Mouse (Mus musculus) heart, embryonic 11.5 days (tissue): ENCODE measurements around the gene Plpp1. TPM values are rescaled to one million over a fixed set of nuclear protein-coding genes. Genes with fewer than 3 reads are reported as not detected.

Experiments
- ATAC-seq: fragments of 200-750 bp; cut with Nextera tagmentation; replicated peaks from 2 replicates; pipeline ENCODE4 v1.8.0; 2017; ENCODE audit warnings: moderate library complexity; ENCODE audit not compliant: insufficient number of reproducible peaks, low FRiP score, low TSS enrichment
- H3K27ac ChIP-seq: fragments of 300-500 bp; sonication (generic); 2 replicates; pipeline ENCODE4 v1.5.1; 2014; ENCODE audit warnings: mild to moderate bottlenecking, low read depth, low read length
- H3K27me3 ChIP-seq: fragments of 300-500 bp; sonication (generic); 2 replicates; pipeline ENCODE4 v1.6.1; 2014; ENCODE audit warnings: mild to moderate bottlenecking, low read length, mixed read lengths; ENCODE audit not compliant: control insufficient read depth, insufficient read depth
- H3K36me3 ChIP-seq: fragments of 300-500 bp; sonication (generic); 2 replicates; pipeline ENCODE4 v1.6.1; 2014; ENCODE audit warnings: mild to moderate bottlenecking, low read length, moderate library complexity, mixed read lengths; ENCODE audit not compliant: control insufficient read depth, insufficient read depth
- H3K4me1 ChIP-seq: fragments of 300-500 bp; sonication (generic); 2 replicates; pipeline ENCODE4 v1.6.1; 2014; ENCODE audit warnings: low read length; ENCODE audit not compliant: control insufficient read depth, insufficient read depth
- H3K4me2 ChIP-seq: fragments of 300-500 bp; sonication (generic); 2 replicates; pipeline ENCODE4 v1.6.1; 2014; ENCODE audit warnings: mild to moderate bottlenecking, moderate library complexity
- H3K4me3 ChIP-seq: fragments of 300-500 bp; sonication (generic); 2 replicates; pipeline ENCODE4 v1.5.1; 2014; ENCODE audit warnings: low read depth, low read length
- H3K9ac ChIP-seq: fragments of 300-500 bp; sonication (generic); 2 replicates; pipeline ENCODE4 v1.6.1; 2014; ENCODE audit warnings: mild to moderate bottlenecking, low read depth, low read length, moderate library complexity
- H3K9me3 ChIP-seq: fragments of 300-500 bp; sonication (generic); replicated peaks from 2 replicates; pipeline ENCODE4 v1.6.1; 2016; ENCODE audit warnings: low read length; ENCODE audit not compliant: control insufficient read depth
- WGBS: fragments of 180-500 bp; shearing (Covaris S2); extraction: QIAGEN DNeasy Blood & Tissue Kit; methylation state at CpG from one replicate; pipeline ENCODE4 v1.1.7; 2014; ENCODE audit not compliant: insufficient replicate concordance; 5-methylcytosine and 5-hydroxymethylcytosine counted together
- polyA plus RNA-seq: library from polyadenylated mRNA; unstranded; fragments of >200 nt; fragmentation: Nextera tagmentation; extraction: Ambion mirVana; gene quantifications from 2 replicates; pipeline ENCODE4 v1.2.1, GENCODE M21; 2014

Gene Plpp1
- polyA plus RNA-seq, 1 experiment from 2014 or later = 41.7 TPM

DNA sequence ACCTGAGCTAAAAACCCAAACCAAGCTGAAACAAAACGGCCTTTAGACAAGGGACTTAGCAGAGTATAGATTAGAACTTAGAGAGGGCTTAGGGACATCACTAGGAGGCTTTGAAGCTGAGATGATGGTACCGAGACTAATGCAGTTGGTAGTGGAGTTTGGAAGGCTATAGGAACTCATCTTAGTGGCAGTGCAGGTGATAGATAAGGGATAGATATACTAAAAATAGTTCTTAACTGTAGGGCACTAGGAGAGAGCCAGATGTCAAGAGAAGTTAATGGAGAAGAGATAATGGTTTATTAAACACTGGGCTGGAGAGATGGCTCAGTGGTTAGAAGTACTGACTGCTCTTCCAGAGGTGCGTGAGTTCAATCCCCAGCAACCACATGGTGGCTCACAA, 15.4 kb downstream of the Plpp1 start:
- Histone ChIP-seq H3K9ac (no peak overlapping the region), H3K4me3 (no peak overlapping the region), H3K27me3 (no peaks in the 10 kb centered on the region), H3K27ac (no peak overlapping the region), H3K4me1 (peaks cover 3% of the 10 kb centered on the region; the same call in 1 of the 2 replicates), H3K9me3 (no peaks in the 10 kb centered on the region), H3K4me2 (no peak overlapping the region), H3K36me3 (no peaks in the 10 kb centered on the region)
- no peak for ATAC-seq
- WGBS = 68% methylated on average over 3 of the region's 3 CpGs

DNA sequence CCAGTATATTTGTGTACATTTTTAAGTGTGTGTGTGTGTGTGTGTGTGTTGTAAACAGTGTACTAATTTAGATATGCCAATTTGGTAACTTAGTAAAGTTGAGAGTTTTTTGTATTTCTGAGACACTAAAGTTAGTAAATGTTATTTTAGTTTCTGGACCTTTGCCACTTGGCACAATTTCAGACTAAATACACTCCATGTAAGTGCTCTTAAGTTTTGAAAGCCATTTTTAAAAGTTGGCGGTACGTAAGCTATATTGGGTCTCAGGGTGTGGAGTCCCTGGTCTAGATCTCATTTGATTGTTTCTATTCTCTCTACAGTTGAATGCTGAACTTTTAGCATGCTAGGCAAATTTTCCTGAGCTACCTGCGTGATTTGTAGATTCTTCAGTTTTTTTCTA, 17.5 kb downstream of the Plpp1 start:
- H3K27me3 ChIP-seq = no peaks in the 10 kb centered on the region
- no peak for ATAC-seq
- H3K27ac ChIP-seq = no peak overlapping the region
- no peak overlapping the region for H3K4me2 ChIP-seq
- H3K9ac ChIP-seq = no peak overlapping the region
- H3K36me3 ChIP-seq = no peaks in the 10 kb centered on the region
- H3K4me1 ChIP-seq = peaks cover 2% of the 10 kb centered on the region; the same call in 1 of the 2 replicates
- no peaks in the 10 kb centered on the region for H3K9me3 ChIP-seq
- no peak overlapping the region for H3K4me3 ChIP-seq
- WGBS = 82% methylated on average over 3 of the region's 3 CpGs

DNA sequence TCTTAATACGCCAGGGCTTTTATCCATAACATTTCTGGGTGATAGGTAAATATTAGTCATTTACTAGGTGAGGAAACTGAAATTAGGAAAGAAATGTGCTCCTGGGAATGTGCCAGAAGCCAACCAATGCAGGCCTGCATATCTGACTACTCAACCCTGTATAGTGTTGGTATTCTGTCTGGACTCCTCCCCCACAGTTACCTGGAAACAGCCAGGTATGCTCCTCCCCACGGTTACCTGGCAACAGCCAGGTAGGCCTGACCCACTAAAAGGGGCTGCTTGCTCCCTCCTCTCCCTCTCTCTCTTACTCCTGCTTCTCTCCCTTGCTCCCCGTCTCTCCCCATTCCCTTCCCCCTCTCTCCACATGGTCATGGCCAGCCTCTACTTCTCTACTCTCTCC, 21.8 kb downstream of the Plpp1 start:
- Histone ChIP-seq H3K4me3 (no peak overlapping the region), H3K9me3 (no peaks in the 10 kb centered on the region), H3K36me3 (no peaks in the 10 kb centered on the region), H3K4me1 (no peaks in the 10 kb centered on the region), H3K27ac (no peak overlapping the region), H3K9ac (no peak overlapping the region), H3K27me3 (no peaks in the 10 kb centered on the region), H3K4me2 (no peak overlapping the region)
- ATAC-seq = no peak
- 69% methylated on average over 3 of the region's 3 CpGs for WGBS

DNA sequence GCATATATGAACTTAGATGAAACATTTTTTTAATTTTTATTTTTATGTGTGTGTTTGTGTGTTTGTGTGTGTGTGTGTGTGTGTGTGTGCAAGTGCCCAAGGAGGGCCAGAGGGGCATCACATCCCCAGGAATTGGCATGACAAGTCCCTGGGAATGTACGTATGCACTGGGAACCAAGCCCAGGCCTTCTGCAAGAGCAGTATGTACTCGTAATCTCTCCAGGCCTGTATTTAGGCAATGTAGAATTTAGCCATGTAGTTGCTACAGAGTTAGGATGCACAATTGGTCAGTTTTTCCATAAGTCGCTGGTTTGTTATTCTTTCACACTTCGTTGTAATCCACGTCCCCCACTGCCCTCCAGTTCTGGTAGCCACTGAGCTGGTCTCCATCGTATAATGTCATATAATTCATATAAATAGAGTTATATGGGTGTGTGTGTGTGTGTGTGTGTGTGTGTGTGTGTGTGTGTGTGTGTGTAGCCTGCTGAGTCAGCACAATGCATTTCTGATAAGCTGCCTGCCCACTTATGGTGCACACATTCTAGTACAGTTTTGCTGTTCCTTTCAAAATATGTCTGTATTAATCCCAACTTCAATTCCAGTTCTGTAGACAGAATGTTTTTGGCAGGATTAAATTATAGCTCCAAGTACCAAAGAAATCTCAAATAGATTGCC, 22.8 kb downstream of the Plpp1 start:
- H3K9ac ChIP-seq = no peak overlapping the region
- no peak overlapping the region for H3K4me3 ChIP-seq
- no peak overlapping the region for H3K27ac ChIP-seq
- H3K4me2 ChIP-seq = no peak overlapping the region
- no peaks in the 10 kb centered on the region for H3K9me3 ChIP-seq
- H3K27me3 ChIP-seq = no peaks in the 10 kb centered on the region
- no peaks in the 10 kb centered on the region for H3K36me3 ChIP-seq
- 73% methylated on average over 6 of the region's 6 CpGs for WGBS
- no peaks in the 10 kb centered on the region for H3K4me1 ChIP-seq
- ATAC-seq = no peak

DNA sequence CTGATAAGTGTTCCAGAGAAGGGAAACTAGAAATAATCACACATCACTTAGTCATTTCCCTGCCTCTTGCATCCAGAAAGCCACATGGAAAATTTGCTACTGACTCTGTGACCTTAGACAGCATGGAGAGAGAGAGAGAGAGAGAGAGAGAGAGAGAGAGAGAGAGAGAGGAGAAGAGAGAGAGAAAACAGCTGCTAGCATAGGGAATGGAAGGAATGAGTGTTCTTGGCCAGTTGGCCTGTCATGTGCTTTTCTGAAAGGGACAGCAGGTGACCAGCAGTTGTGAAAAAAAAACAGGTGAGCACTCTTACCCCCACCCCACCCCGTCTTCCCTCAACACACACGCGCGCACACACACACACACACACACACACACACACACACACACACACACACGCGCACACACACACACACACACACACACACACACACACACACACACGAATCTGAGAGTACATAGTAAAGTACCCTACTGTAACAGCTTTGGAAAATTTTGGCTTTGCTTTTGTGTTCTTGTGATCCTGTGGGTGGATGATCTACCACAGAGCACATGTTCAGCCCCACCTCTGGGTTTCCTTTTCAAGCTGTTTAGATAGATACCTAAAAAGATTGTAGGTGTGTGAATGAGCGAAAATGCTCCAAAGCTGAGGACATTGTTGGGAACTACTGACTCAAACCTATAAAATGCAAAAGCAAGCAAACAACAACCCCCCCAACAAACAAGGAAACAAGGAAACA, 23.5 kb downstream of the Plpp1 start:
- no peaks in the 10 kb centered on the region for H3K36me3 ChIP-seq
- H3K9me3 ChIP-seq = no peaks in the 10 kb centered on the region
- no peak overlapping the region for H3K9ac ChIP-seq
- no peaks in the 10 kb centered on the region for H3K27me3 ChIP-seq
- H3K27ac ChIP-seq = no peak overlapping the region
- no peaks in the 10 kb centered on the region for H3K4me1 ChIP-seq
- WGBS = 68% methylated on average over 8 of the region's 8 CpGs
- ATAC-seq = no peak
- H3K4me3 ChIP-seq = no peak overlapping the region
- no peak overlapping the region for H3K4me2 ChIP-seq

DNA sequence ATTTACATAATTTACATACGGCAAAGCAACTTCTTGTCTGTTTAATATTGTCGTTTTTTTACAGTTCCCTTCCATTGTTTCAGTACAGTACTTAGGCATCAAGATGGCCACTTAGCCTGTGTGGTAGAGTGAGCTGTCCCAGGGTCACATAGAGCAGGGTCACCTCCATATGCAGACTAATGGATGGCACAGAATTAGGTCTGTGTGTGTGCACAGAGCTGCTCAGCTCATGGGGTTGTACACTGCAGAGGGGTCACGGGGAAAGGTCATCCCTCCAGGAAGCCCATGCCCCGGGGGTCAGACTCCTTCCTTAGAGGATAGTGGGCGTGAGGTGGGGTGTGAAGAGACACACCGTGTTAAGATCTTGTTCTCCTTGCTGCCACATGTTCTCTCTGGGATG, 24.9 kb downstream of the Plpp1 start:
- H3K4me1 ChIP-seq = no peaks in the 10 kb centered on the region
- H3K36me3 ChIP-seq = no peaks in the 10 kb centered on the region
- ATAC-seq = no peak
- H3K9me3 ChIP-seq = no peaks in the 10 kb centered on the region
- H3K4me2 ChIP-seq = no peak overlapping the region
- no peak overlapping the region for H3K9ac ChIP-seq
- H3K4me3 ChIP-seq = no peak overlapping the region
- no peaks in the 10 kb centered on the region for H3K27me3 ChIP-seq
- WGBS = 58% methylated on average over 6 of the region's 6 CpGs
- H3K27ac ChIP-seq = no peak overlapping the region

DNA sequence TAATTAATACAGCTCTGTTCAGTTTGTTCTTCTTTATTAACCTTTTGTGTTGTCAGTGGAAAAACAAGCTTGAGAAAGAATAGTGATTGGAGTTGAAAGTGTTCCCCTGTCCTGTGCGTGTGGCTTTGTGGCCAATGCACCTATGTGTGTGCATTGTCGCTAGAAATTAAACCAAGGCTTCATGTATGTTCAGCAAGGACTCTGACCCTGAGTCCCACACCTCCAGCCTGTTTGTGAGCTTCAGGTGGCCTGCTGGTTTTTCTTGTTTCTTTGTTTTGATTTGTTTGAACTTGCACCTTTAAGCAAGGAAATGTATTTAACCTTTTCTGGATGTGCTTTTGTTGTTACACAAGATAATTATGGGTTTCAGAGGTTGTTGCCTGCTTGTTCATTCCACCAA, 29.0 kb downstream of the Plpp1 start:
- no peaks in the 10 kb centered on the region for H3K27me3 ChIP-seq
- H3K9ac ChIP-seq = no peak overlapping the region
- 0 out of 2 replicates have a peak, but pooled peaks cover 2% of the 10 kb centered on the region for H3K4me1 ChIP-seq
- ATAC-seq = no peak
- H3K36me3 ChIP-seq = no peaks in the 10 kb centered on the region
- H3K27ac ChIP-seq = no peak overlapping the region
- 87% methylated on average over 2 of the region's 2 CpGs for WGBS
- H3K4me2 ChIP-seq = no peak overlapping the region
- H3K4me3 ChIP-seq = no peak overlapping the region
- no peaks in the 10 kb centered on the region for H3K9me3 ChIP-seq

DNA sequence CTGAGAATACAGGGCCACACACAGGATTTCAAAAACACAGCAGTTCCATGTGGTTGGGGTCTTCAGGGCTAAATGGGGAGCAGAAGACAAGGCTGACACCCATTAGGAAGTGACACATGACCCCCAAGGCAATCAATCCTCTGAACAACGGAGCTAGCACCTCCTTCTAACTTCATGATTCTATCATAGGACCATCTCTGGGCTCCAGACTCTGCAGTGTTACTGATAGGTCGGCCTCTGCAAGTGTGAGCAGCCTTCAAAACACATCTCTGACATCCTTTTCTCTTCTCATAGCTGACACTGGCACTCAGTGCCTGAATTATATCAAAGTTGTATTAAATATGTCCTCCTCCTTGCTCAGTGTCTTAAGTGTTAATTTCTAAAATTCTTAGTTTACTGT, 32.0 kb downstream of the Plpp1 start:
- no peak for ATAC-seq
- H3K9me3 ChIP-seq = no peaks in the 10 kb centered on the region
- no peak overlapping the region for H3K27ac ChIP-seq
- no peak overlapping the region for H3K4me2 ChIP-seq
- no peak overlapping the region for H3K4me3 ChIP-seq
- H3K4me1 ChIP-seq = peaks cover 5% of the 10 kb centered on the region; the same call in 1 of the 2 replicates
- H3K27me3 ChIP-seq = no peaks in the 10 kb centered on the region
- H3K9ac ChIP-seq = no peak overlapping the region
- H3K36me3 ChIP-seq = no peaks in the 10 kb centered on the region
- 41% methylated on average over 2 of the region's 2 CpGs for WGBS
